Mouse (Mus musculus) liver, embryonic 15.5 days (tissue): ENCODE measurements around the gene Ubap2l. TPM values are rescaled to one million over a fixed set of nuclear protein-coding genes. Genes with fewer than 3 reads are reported as not detected.
A peak's percentile ranks its signal among the peaks of the same experiment; 100 is the strongest.

ENCODE experiments used
- ATAC-seq: fragments of 200-750 bp; cut with Nextera tagmentation; 2 replicates; pipeline ENCODE4 v1.8.0; 2017; ENCODE audit warnings: moderate number of reproducible peaks, mild to moderate bottlenecking, moderate library complexity; ENCODE audit not compliant: insufficient read depth
- H3K27ac ChIP-seq: fragments of 300-500 bp; sonication (generic); replicated peaks from 2 replicates; pipeline ENCODE4 v1.5.1; 2015; ENCODE audit warnings: mild to moderate bottlenecking, inconsistent platforms
- H3K27me3 ChIP-seq: fragments of 300-500 bp; sonication (generic); 2 replicates; pipeline ENCODE4 v1.6.1; 2015; ENCODE audit warnings: mild to moderate bottlenecking, inconsistent platforms
- H3K36me3 ChIP-seq: fragments of 300-500 bp; sonication (generic); replicated peaks from 2 replicates; pipeline ENCODE4 v1.6.1; 2015; ENCODE audit warnings: moderate library complexity, mild to moderate bottlenecking, inconsistent platforms
- H3K4me1 ChIP-seq: fragments of 300-500 bp; sonication (generic); replicated peaks from 2 replicates; pipeline ENCODE4 v1.6.1; 2015; ENCODE audit warnings: inconsistent platforms
- H3K4me2 ChIP-seq: fragments of 300-500 bp; sonication (generic); 2 replicates; pipeline ENCODE4 v1.6.1; 2015; ENCODE audit warnings: moderate library complexity, mild to moderate bottlenecking, inconsistent platforms
- H3K4me3 ChIP-seq: fragments of 300-500 bp; sonication (generic); replicated peaks from 2 replicates; pipeline ENCODE4 v1.5.1; 2015; ENCODE audit warnings: mild to moderate bottlenecking, inconsistent platforms
- H3K9ac ChIP-seq: fragments of 300-500 bp; sonication (generic); 2 replicates; pipeline ENCODE4 v1.6.1; 2015; ENCODE audit warnings: moderate library complexity, mild to moderate bottlenecking, inconsistent platforms
- H3K9me3 ChIP-seq: fragments of 300-500 bp; sonication (generic); replicated peaks from 2 replicates; pipeline ENCODE4 v1.6.1; 2016; ENCODE audit warnings: inconsistent platforms
- WGBS: fragments of 180-500 bp; shearing (Covaris S2); methylation state at CpG from one replicate; pipeline ENCODE4 v1.1.7; 2015; ENCODE audit warnings: mixed read lengths; ENCODE audit not compliant: insufficient replicate concordance; 5-methylcytosine and 5-hydroxymethylcytosine counted together
- polyA plus RNA-seq: library from polyadenylated mRNA; unstranded; fragments of >200 nt; fragmentation: Nextera tagmentation; extraction: Ambion mirVana; gene quantifications from 2 replicates; pipeline ENCODE4 v1.2.1, GENCODE M21; 2015

Ubap2l gene
- polyA plus RNA-seq, 1 experiment from 2014 or later = 61.5 TPM

GRCm38 (mm10) chr3:90065553-90065952 lies 13.1 kb upstream of the Ubap2l start:
- H3K9me3 ChIP-seq = no peaks in the 10 kb centered on the region
- WGBS = 39% methylated on average over 3 of the region's 3 CpGs
- ATAC-seq = no peak
- H3K9ac ChIP-seq = no peak overlapping the region
- H3K4me3 ChIP-seq = no peak overlapping the region
- peaks cover 40% of the 10 kb centered on the region for H3K36me3 ChIP-seq
- H3K4me2 ChIP-seq = no peak overlapping the region
- no peak overlapping the region for H3K27ac ChIP-seq
- H3K4me1 ChIP-seq = no peaks in the 10 kb centered on the region; the same call in 1 of the 2 replicates
- H3K27me3 ChIP-seq = no peaks in the 10 kb centered on the region

GRCm38 (mm10) chr3:90064383-90064782 lies 12.0 kb upstream of the Ubap2l start:
- no peaks in the 10 kb centered on the region for H3K27me3 ChIP-seq
- no peak for ATAC-seq
- no peak overlapping the region for H3K27ac ChIP-seq
- H3K4me1 ChIP-seq = no peaks in the 10 kb centered on the region
- H3K4me3 ChIP-seq = no peak overlapping the region
- WGBS = 61% methylated on average over 3 of the region's 3 CpGs
- peaks cover 49% of the 10 kb centered on the region for H3K36me3 ChIP-seq
- H3K9me3 ChIP-seq = no peaks in the 10 kb centered on the region
- H3K9ac ChIP-seq = no peak overlapping the region
- H3K4me2 ChIP-seq = no peak overlapping the region

- H3K9me3 ChIP-seq = no peaks in the 10 kb centered on the region
- no peak for ATAC-seq
- no peak overlapping the region for H3K27ac ChIP-seq
- no peaks in the 10 kb centered on the region for H3K27me3 ChIP-seq
- peaks cover 61% of the 10 kb centered on the region for H3K36me3 ChIP-seq
- H3K9ac ChIP-seq = no peak overlapping the region
- 55% methylated on average over 2 of the region's 2 CpGs for WGBS
- H3K4me1 ChIP-seq = no peaks in the 10 kb centered on the region
- no peak overlapping the region for H3K4me3 ChIP-seq
- H3K4me2 ChIP-seq = no peak overlapping the region
These were observed 10.1 kb upstream of the Ubap2l start for GRCm38 (mm10) chr3:90062539-90062938.

GRCm38 (mm10) chr3:90061549-90061948 lies 9.1 kb upstream of the Ubap2l start:
- Histone ChIP-seq H3K27me3 (no peaks in the 10 kb centered on the region), H3K27ac (no peak overlapping the region), H3K9ac (no peak overlapping the region), H3K4me2 (no peak overlapping the region), H3K9me3 (no peaks in the 10 kb centered on the region), H3K4me3 (no peak overlapping the region), H3K4me1 (no peaks in the 10 kb centered on the region), H3K36me3 (peaks cover 71% of the 10 kb centered on the region)
- WGBS = 79% methylated on average over 6 of the region's 6 CpGs
- no peak for ATAC-seq

- H3K36me3 ChIP-seq = peaks cover 30% of the 10 kb centered on the region
- H3K4me1 ChIP-seq = peaks cover 29% of the 10 kb centered on the region
- no peaks in the 10 kb centered on the region for H3K9me3 ChIP-seq
- peak within 1 kb of the TSS; percentile 90 for H3K27ac ChIP-seq
- peak; percentile 66 for ATAC-seq
- peak within 1 kb of the TSS; percentile 97 for H3K9ac ChIP-seq
- peak within 1 kb of the TSS; percentile 77 for H3K4me2 ChIP-seq
- H3K27me3 ChIP-seq = no peaks in the 10 kb centered on the region
- H3K4me3 ChIP-seq = peak within 1 kb of the TSS; percentile 73
- under 1% methylated on average over 43 of the region's 43 CpGs for WGBS
These were observed 732 bp downstream of the Ubap2l start, which contains the start of gene 4933434E20Rik for GRCm38 (mm10) chr3:90051441-90052350. Gene 4933434E20Rik (plus strand): TSS chr3:90051636.

- H3K27ac ChIP-seq = no peak overlapping the region
- WGBS = 74% methylated on average over 3 of the region's 3 CpGs
These were observed 2.7 kb downstream of the Ubap2l start for GRCm38 (mm10) chr3:90049691-90050090.

GRCm38 (mm10) chr3:90036263-90036662 lies 16.2 kb downstream of the Ubap2l start:
- peaks cover 83% of the 10 kb centered on the region for H3K36me3 ChIP-seq
- H3K4me3 ChIP-seq = no peak overlapping the region
- no peaks in the 10 kb centered on the region for H3K4me1 ChIP-seq
- H3K27ac ChIP-seq = no peak overlapping the region; the same call in 1 of the 2 replicates
- no peak overlapping the region for H3K4me2 ChIP-seq
- no peak overlapping the region for H3K9ac ChIP-seq
- H3K9me3 ChIP-seq = no peaks in the 10 kb centered on the region
- ATAC-seq = no peak
- WGBS = 84% methylated on average over 1 of the region's 1 CpGs
- H3K27me3 ChIP-seq = no peaks in the 10 kb centered on the region

More at GRCm38 (mm10) chr3:90049691-90050090, 2.7 kb downstream of the Ubap2l start:
- H3K36me3 ChIP-seq = peaks cover 29% of the 10 kb centered on the region
- H3K4me1 ChIP-seq = peaks cover 24% of the 10 kb centered on the region
- no peak for ATAC-seq
- H3K27me3 ChIP-seq = no peaks in the 10 kb centered on the region
- H3K4me2 ChIP-seq = no peak overlapping the region; the same call in 1 of the 2 replicates
- H3K9ac ChIP-seq = no peak overlapping the region
- H3K9me3 ChIP-seq = no peaks in the 10 kb centered on the region
- H3K4me3 ChIP-seq = no peak overlapping the region

GRCm38 (mm10) chr3:90034653-90035052 lies 17.8 kb downstream of the Ubap2l start:
- Histone ChIP-seq H3K4me3 (no peak overlapping the region), H3K36me3 (peaks cover 85% of the 10 kb centered on the region), H3K9me3 (no peaks in the 10 kb centered on the region), H3K27ac (no peak overlapping the region), H3K4me2 (no peak overlapping the region), H3K4me1 (no peaks in the 10 kb centered on the region), H3K27me3 (no peaks in the 10 kb centered on the region), H3K9ac (no peak overlapping the region)
- WGBS = 71% methylated on average over 2 of the region's 2 CpGs
- ATAC-seq = no peak

GRCm38 (mm10) chr3:90016626-90017025 lies 35.8 kb downstream of the Ubap2l start:
- Histone ChIP-seq H3K36me3 (peaks cover 99% of the 10 kb centered on the region), H3K4me2 (no peak overlapping the region), H3K27ac (no peak overlapping the region), H3K9me3 (no peaks in the 10 kb centered on the region), H3K4me1 (no peaks in the 10 kb centered on the region), H3K27me3 (no peaks in the 10 kb centered on the region), H3K9ac (no peak overlapping the region), H3K4me3 (no peak overlapping the region)
- WGBS = 78% methylated on average over 4 of the region's 4 CpGs
- no peak for ATAC-seq

- H3K4me3 ChIP-seq = no peak overlapping the region
- H3K9me3 ChIP-seq = no peaks in the 10 kb centered on the region
- no peak overlapping the region for H3K27ac ChIP-seq
- no peaks in the 10 kb centered on the region for H3K27me3 ChIP-seq
- no peak for ATAC-seq
- H3K9ac ChIP-seq = no peak overlapping the region
- peaks cover 98% of the 10 kb centered on the region for H3K36me3 ChIP-seq
- H3K4me1 ChIP-seq = no peaks in the 10 kb centered on the region
- H3K4me2 ChIP-seq = no peak overlapping the region
- 75% methylated on average over 2 of the region's 2 CpGs for WGBS
These were observed 42.1 kb downstream of the Ubap2l start for GRCm38 (mm10) chr3:90010291-90010690.

- Histone ChIP-seq H3K36me3 (peaks cover 68% of the 10 kb centered on the region), H3K27ac (no peak overlapping the region), H3K4me3 (no peak overlapping the region), H3K9ac (no peak overlapping the region), H3K27me3 (no peaks in the 10 kb centered on the region), H3K4me2 (no peak overlapping the region), H3K4me1 (peaks cover 8% of the 10 kb centered on the region), H3K9me3 (no peaks in the 10 kb centered on the region)
- no peak for ATAC-seq
- 64% methylated on average over 3 of the region's 3 CpGs for WGBS
These were observed 48.2 kb downstream of the Ubap2l start for GRCm38 (mm10) chr3:90004091-90004796.
